Mouse (Mus musculus) gonadal fat pad, adult 2 months (tissue): ENCODE results near the gene Rapsn. TPM values are rescaled to one million over a fixed set of nuclear protein-coding genes. Genes with fewer than 3 reads are reported as not detected.

Experiments used
- DNase-seq: peaks from one replicate; pipeline ENCODE4 v3.0.0-alpha.2; 2012; ENCODE audit warnings: low read depth
- polyA plus RNA-seq: library from polyadenylated mRNA; depleted of rRNA; stranded (reverse); fragments of >200 nt; gene quantifications from 2 replicates; pipeline ENCODE4 v1.2.3, GENCODE M21; 2012

The Rapsn gene
- polyA plus RNA-seq, 1 experiment: 0.53 TPM

DNA sequence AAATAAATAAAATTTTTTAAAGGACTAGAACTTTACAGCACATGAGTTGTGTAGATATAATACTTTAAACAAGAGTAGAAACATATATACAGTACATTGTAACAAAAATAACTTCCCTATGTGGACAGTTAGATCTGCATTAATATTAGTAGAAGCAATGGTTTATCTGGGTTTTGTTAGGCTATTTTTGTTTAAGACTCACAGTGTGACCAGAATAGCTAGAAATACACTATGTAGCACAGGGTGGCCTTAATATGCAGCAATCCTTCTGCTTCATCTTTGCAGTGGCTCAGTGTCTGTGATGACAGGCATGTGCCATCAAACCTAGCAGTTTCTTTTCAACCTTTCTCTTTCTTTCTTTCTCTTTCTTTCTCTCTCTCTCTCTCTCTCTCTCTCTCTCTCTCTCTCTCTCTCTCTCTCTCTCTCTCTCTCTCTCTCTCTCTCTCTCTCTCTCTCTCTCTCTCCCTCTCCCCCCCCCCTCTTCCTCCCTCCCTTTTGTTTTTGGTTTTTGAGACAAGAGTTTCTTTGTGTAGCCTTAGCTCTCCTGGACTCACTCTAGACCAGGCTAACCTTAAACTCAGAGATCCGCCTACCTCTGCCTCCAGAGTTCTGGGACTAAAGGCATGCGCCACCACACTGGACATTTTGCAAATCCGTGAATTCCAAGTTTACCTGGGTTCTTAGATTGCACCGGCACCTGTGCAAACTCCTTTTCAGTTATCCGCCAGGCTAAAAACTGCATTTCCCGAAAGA lies 17.9 kb downstream of the Rapsn start:
- no peak for DNase-seq

DNA sequence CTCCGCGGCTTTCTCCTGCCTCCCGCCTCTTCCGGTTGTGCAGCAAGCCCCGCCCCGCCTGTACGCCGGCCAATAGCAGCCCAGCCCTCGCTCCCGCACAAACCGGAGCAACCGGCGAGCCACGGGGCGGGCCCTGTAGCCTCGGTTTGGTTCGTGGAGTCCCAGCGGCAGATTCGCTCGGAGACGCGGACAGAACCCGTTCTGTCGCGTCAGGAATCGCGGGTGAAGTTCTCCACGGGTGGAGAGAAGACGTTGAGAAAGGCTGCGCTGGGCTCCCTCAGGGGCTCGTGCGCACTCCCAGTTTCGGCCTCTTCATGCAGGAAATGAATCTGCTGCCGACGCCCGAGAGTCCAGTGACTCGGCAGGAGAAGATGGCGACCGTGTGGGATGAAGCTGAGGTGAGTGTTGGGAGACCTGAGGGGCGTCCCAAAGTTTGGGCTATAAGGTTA lies 18.5 kb downstream of the Rapsn start, which contains the start of gene Psmc3:
Gene Psmc3 (plus strand): TSS at position 76 of the 449 bp plus-strand sequence.
- peak; percentile 42 for DNase-seq

DNA sequence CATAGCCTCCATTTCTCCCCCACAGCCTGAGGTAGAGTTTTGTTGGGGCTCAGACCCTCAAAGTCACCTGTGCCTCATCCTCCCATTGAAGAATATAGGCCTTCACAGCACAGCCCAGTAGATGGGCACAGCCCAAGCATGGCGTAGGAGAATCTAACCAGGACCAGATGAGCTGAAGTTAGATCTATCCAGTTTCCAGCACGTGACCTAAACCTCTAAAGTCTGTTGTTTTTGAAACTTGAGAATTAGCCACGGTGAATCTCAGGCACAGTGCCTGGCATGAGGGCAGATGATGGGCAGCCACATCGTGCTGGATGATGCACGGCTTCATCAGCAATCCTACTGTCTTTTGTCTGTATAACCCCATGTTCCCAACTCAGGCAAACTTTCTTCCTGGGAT lies 23.0 kb downstream of the Rapsn start:
- DNase-seq: no peak

DNA sequence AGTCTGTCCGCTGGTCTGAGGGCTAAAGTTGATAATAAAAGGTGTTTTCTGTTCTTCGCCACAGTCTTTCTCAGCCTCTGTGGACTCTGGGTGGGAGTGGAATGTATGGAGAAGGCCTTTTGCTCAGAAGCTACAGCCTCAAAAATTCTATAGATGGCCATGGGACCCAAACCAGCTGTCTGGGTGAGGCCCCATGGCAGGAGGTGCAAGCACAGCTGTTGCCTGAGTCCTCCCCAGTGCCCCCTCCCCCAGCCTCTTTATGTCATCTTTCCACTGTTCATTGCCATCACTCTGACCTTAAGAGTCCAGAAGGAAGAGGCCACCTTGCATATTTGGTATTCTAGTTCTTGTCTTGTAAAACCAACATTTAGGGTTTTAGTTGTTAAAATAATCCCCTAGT lies 24.0 kb downstream of the Rapsn start:
- no peak for DNase-seq

DNA sequence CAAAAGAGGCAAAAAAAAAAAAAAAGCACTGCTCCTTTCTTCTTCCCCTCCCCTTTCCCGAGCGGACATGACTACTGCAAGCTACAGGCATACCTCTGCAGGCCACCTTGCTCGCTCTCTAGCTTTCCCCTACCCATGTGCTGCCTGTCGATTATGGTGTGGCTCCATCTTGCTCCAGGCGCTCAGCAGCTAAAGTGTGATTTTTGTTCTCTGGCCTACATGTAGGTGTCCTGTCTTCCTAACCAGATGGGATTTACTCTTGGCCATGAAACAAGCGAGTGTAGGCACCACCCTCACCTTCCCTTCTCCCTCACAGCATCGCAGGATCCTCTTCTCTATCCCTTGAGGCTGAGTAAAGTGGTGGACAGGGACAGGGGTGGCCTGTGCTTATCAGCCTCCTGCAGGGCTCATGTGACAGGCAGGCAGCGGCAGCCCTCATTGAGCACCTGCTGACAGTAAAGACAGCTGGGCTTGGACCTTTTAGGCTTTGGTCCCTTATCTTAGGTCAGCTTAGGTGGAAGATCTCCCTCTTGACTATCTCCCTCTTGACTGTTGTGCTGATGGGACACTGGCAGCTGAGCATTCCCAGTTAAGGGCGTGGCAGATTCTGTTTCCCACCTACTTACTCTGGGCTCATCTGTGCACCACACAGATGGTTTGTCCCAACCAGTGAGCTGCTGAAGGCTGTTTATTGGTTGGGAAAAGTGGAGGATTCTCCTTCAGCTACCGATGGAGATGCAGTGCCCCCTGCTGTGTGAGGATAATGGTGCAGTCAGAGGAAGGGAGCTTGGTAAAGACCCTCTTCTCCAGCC lies 25.3 kb downstream of the Rapsn start:
- no peak for DNase-seq

DNA sequence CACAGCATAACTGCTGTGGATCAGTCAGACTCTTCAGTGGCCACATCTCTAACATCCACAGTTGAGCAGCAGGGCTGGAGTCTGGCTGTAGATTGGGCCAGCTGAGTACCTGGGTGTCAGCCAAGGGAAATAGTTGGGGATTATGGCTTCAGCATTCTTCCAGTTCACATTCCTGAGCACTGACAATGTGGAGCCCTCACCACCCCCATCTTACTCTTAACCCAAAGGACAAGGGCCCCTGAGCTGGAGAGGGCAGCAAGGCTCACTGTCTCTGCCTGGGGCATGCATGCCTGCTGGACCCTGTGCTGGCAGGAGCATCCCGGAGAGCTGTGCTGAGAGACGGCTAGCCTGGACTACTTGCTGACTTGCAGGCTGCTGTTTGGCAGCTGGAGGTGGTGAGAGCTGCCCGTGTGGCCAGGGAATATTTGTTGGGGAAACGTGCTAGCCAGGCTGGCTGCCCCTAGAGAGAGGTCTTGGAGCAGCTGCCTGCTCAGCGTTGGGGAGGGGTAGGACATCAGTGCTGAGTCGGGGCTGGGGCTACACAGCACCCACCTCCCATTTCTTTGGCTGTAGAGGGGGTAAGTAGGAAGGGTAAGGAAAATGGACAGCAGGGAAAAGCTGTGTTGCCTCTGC lies 26.5 kb downstream of the Rapsn start:
- DNase-seq: peak; percentile 58

DNA sequence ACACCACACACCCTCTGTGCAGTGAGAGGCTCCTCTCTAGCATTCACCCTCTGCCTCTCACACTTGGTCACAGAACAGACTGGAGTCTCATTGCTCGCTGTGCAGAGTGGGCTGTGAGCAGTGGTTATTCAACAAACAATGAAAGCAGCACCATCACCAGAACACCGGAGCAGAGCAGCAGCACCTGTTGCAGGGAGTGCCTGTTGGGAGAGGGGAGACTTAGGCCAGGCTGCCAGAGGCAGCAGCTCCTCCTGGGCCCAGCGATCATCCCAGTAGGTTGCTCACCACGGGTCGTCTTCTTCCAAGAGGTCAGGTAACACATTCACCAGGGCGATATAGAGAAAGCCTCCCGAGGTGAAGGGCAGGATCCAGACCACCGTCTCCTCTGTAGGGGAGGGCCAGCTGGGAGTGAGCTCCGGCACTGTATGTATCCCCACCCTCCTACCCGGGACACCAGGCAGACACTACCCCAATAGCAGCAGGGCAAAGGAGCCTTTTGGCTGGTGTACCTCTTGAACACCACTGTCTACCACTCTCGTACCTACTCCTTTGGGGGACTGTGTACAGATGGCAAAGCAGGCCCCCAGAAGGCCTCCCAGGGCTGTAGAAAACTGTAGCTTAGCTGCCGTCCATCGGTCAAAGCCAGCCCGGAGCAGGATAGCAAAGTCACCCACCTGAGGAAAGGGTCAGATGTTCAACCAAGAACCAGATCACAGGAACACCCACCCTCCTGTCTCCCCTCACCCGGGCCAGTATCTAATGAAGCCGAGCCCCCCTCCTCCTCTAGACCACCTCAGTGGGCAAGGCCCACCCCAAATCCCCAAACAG lies 27.6 kb downstream of the Rapsn start:
- DNase-seq: no peak

DNA sequence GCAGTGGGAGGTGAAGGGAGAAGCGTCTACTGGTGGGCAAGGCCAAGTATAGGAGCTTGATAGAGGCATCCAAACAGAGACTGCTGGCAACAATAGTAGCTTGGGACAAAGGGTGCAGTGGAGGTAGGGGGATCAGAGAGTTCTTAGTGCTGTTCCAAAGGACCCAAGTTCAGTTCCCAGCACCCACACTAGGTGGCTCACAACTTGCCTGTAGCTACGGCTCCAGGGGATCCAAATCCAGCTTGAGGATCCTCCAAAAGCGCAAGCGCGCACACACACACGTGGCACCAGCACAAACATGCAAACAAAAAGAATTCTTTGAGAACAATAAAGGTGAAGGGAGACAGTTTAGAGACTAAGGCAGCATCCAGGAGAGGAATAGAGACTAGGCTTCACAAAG lies 28.8 kb downstream of the Rapsn start:
- no peak for DNase-seq

DNA sequence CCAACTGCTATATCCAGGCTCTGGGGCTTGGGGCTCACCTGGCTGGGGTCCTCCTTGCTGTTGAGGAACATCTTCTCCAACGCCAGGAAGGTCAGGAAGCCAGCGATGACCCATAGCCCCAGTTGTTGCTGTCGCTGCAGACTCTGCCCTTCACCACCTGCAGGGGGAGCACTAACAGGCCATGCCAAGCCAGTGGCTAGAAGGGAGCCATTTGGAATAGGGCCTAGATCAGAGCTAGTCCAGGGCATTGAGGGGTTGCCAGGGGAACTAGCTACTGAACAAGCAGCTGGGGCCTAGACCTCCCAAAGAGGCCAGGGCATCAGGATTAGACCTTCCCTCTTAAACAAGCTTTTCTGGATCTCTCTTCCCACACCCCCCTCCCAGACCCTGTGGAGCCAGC lies 30.1 kb downstream of the Rapsn start:
- no peak for DNase-seq

DNA sequence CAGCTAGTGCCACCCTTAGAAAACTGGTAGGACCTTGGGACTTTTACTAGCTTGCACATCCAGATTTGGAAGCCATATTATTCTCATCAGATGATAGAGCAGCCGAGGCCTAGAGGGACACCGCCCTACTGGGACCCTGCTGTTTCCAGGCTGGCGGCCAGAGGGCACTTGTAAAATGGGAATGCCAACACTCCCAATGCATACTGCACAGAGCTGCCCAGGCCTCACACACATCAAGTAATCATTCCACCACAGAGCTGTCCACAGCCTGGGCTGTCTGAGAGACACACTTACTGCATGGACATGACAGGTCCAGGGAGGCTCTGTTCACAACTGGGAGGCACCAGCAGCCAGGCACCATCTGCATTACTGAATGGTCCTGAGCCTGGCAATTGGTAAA lies 31.0 kb downstream of the Rapsn start:
- DNase-seq: no peak

DNA sequence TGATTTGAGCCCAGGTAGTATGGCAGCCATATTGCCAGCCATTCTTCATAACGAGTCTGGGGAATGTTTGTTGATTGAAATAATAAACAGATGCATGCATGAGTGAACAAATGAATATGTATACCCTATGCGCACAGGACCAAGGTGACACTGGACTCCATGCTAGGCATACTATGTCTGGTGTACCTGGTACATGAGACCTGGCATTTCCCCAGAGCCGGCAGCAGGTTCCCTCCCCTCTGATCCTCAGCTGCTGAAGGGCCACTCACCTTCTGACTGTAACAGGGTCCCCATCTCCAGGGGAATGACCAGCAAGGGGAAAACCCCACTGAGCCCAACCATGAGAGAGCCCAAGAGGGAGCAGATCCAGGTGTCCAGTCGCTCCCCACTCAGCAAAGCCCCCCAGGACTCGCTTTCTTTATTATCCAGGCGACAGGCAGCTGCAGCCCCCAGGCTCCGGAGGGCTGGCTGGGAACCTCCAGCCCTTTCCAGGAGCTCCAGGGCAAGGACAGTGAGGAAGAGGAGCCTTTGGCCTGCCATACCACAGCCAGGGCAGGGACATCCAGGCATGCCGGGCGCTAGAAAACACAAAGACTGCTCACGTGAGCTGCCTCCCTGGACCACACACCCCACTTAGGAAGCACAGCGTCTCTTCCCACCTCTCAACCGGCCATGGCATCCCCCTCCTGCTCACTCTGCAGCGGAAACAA lies 32.9 kb downstream of the Rapsn start:
- no peak for DNase-seq

DNA sequence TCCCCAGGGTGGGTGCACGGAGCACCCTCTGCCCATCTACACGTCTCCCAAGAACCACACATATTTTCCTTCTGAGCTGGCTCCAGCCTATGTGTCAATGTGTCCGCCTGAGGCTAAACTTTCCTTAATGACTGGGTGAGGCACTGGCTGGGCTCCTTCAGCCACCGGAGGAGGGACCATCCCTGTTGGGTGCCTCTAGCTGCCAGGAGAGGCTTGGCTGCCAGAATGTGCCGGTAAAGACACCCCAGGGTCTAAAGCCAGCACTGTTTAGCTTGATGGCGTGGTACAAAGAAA lies 33.4 kb downstream of the Rapsn start:
- DNase-seq: no peak

DNA sequence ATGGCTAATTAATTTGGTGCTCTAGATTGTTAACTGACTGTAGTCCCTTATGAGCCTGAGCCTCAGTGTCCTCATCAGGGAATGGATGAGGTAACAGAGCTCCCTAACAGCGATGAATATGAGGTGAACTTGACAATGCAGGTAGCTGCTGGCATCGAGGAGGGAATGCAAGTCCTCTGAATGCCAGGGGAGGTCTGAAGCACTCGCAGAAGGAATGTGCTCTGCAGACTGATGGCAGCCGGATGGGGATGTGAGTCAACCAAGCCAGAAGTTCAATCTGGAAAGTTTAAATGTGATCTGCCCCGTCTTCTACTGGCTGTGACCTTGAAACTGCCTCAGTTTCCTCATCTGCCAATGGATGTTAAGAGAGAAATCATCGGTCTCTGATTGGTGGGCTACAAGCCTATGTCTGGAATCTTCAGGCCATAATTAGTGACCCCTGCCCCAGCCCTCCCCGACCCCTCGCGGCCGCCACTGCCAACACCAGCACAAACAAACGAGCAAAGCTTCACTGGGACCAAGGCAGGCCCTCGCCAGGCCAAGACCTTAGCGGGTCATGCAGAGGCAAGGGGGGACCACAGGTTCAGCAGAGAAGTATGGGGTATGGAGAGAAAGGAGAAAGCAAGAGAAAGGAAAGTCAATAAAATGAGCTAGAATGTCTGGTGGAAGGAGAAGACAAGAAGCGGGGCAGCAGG lies 34.0 kb downstream of the Rapsn start:
- DNase-seq: no peak

DNA sequence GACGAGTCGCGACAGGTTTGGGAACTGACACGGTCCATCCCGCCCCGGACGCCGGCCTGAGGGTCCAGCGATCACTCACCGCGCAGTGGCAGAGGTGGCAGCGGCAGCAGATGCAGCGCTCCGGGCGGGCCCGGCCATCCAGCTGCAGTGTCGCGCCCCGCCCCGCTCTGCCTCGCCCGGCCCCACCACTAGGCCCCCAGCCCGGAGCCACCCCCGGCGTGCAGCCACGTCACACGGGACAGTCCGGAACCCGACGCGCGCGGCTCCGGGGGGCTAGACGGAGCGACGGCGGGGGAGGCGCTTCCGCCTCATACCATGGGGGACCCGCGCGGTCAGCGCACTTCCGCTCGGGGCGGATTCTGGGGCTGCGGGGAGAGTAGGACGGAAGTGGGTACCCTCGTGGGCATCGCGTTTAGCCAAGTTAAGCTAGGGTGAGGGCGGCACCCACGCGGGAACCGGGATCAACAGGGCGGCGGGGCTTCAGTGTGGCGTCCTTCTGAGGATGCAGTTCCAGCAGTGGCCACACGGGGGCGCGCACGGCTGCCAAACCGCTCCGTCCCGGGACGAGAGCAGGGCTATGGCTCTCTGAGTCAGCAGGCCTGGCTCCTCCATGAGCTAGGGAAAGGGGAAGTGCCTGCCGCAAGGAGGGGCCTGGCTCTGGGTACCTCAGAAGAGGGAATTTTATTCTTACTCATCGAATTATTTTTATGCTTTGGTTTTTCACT lies 34.8 kb downstream of the Rapsn start, which contains the start of gene Slc39a13:
Gene Slc39a13 (minus strand): TSS at position 342 of the 725 bp plus-strand sequence.
- no peak for DNase-seq

DNA sequence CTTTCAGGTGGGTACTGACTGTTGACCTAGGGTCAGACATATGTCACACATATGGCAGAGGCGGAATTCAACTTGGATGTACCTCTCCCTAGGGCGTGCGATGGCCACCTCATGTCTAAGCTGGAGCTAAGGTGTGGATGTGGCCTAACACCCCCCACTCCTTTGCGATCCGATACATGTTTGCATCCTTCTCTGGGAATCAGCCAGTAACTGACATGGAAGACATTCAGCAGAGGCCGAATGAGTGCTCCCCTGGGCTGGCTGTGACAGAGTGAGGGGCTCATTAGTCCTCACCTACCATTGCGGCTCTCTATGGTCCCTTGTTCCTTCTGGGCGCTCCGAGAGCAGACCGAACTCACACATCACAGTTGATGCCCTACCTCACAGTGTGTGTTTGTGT lies 35.6 kb downstream of the Rapsn start:
- DNase-seq: no peak

DNA sequence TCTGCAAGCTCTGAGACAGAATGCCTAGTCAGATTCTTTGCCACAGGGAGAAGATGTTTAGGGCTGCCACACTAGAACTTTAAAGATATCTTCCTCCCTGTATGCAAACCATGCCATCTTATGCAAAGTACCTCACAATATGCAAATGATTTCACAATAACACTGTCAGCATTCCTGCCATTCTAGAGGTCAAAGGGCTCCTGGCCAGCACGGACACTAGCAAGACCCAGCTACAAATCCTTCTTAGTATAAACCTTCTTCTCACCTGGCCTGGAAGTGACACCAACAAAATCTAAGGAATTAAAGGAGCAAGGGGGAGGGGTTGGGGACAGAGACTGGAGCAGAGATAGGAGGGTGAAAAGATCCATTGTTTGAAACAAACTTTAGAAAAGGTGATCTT lies 36.7 kb downstream of the Rapsn start:
- DNase-seq: no peak

DNA sequence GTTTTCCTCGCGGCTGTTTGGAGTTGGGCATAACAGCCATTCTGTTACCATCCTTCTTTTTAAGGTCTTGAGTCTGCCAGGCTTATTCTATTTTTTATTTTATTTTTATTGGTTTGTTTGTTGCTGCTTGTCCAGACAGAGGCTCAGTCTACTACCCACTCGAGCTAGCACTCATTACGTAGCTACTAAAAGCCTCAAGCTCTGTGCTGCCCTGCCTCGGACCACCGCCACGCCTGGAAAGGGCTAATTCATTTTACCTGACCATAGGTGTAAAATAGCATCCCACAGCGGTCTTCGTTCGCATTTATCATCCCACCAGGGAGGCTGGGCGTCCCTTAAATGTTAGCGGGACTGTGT lies 42.5 kb downstream of the Rapsn start:
- no peak for DNase-seq

DNA sequence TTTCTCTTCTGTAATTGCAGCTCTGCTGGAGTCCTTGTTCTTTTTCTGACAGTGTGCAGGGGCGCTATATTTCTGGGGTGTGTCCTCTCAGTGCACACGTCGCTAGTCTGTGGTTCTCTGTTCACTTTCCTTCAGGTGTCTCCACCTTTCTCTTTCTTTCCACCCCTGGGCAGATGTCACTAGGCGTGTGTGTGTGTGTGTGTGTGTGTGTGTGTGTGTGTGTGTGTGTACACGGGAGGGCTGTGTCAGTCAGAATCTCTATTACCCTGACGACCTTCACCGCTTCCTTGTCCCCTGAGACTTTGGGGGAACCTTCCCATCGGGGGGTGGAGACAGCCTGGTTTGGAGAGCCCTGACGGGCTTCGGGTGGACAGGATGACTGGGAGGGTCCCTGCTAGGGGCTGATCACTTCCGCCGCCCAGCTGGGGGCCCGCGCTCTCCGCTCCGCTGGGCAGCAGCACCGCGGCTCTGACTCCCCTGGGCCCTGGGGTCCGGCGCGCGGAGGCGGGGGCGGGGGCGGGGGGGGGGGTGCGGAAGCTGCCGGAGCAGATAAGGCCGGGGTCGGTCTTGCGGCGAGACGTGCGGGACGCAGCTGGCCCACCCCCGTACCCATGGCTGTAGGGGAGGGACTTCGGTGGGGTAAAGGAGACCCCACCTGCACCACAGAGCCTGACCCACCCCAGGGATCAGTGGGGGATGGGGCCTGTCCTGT lies 43.0 kb downstream of the Rapsn start:
- DNase-seq: no peak

DNA sequence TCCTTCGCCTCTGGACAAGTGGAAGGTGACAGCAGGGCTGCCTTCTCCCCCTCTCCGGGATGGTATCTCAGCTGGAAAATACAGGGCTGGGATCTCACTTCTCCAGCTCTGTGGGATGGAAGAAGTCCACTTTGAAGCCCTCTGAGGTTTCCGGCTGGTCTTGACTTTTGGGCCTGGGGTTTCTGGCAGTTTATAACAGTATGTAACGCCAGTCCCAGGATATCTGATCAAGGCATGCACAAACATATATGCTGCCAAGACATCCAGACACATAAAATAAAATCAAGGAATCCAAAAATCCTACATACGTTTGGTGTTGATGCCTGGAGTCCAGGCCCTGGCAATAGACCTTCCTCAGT lies 43.6 kb downstream of the Rapsn start:
- DNase-seq: no peak
